Mouse (Mus musculus) ZHBTc4 (cell line): ENCODE measurements around the gene Mbnl2.

ENCODE experiments used
- DNase-seq: peaks from one replicate; pipeline ENCODE4 v3.0.0-alpha.2; 2011; ENCODE audit warnings: low read depth, low spot score

The Mbnl2 gene

GRCm38 (mm10) chr14:120409854-120410253 lies 134.4 kb downstream of the Mbnl2 start:
- no peak for DNase-seq

GRCm38 (mm10) chr14:120416886-120417285 lies 141.4 kb downstream of the Mbnl2 start:
- DNase-seq = no peak

DNA sequence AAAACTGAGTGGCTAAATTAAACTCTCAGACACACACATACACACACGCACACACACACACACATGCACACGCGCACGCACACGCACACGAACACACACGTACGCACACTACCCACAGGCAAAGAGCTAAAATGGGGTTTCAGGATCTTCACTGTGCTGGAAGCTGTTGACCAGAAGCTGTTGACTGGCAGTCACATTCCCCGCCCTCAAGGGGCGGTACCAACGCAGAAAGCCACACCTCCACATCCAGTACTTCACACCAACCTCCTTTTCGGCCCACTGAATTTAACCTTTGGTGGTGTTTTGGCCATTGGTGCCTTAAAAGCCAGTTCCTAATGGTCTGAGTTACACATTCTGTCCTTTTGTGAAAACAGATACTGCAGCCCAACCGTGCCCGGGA lies 143.5 kb downstream of the Mbnl2 start:
- peak; percentile 84 for DNase-seq

GRCm38 (mm10) chr14:120428497-120428896 lies 153.0 kb downstream of the Mbnl2 start:
- DNase-seq = no peak

GRCm38 (mm10) chr14:120432773-120433172 lies 157.3 kb downstream of the Mbnl2 start:
- DNase-seq = peak; percentile 58

- no peak for DNase-seq
These were observed 158.5 kb downstream of the Mbnl2 start for GRCm38 (mm10) chr14:120433931-120434398.

DNA sequence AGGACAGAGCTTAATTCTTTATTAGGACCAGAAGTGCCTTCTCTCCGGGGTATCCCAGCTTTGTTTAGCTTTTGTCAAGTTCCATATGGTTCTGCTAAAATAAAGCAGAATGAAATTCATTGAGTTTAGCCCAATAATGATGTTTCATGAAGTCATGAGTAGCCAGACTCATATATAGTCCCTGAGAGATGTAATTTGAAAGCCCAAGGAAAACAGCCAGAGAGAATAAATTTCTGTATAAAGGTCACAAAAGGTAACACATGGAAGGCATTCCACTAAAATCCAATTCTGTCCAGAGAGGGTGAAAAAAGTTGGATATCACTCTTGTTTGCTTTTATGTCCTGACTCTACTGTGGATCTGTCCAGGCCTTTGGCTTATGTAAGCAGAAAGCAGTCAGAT lies 159.4 kb downstream of the Mbnl2 start:
- no peak for DNase-seq

GRCm38 (mm10) chr14:120440716-120441115 lies 165.2 kb downstream of the Mbnl2 start:
- DNase-seq = no peak

GRCm38 (mm10) chr14:120441256-120441655 lies 165.8 kb downstream of the Mbnl2 start:
- no peak for DNase-seq

- no peak for DNase-seq
These were observed 166.4 kb downstream of the Mbnl2 start for GRCm38 (mm10) chr14:120441836-120442235.

DNA sequence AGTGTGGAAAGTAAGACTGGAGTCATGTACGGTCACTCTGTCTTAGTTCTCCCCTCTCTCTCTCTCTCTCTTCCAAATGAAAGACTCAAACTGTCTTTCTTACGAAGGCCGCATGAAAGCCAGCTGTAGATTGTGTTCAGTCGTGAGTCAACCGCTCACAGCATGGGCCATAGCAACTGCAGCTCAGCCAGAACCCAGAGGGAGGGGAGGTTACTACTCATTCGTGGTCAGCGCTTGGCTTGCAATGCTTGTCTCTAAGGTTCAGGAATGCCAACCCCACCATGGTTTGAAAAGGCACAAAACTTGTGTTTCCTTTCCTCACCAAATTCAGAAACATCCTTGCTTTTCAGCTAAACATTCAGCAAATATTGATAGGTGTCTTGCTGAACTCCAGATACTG lies 178.8 kb downstream of the Mbnl2 start:
- no peak for DNase-seq

GRCm38 (mm10) chr14:120463938-120464727 lies 188.7 kb downstream of the Mbnl2 start:
- no peak for DNase-seq

GRCm38 (mm10) chr14:120466816-120467215 lies 191.3 kb downstream of the Mbnl2 start:
- DNase-seq = no peak

GRCm38 (mm10) chr14:120469126-120469790 lies 193.8 kb downstream of the Mbnl2 start:
- DNase-seq = no peak

DNA sequence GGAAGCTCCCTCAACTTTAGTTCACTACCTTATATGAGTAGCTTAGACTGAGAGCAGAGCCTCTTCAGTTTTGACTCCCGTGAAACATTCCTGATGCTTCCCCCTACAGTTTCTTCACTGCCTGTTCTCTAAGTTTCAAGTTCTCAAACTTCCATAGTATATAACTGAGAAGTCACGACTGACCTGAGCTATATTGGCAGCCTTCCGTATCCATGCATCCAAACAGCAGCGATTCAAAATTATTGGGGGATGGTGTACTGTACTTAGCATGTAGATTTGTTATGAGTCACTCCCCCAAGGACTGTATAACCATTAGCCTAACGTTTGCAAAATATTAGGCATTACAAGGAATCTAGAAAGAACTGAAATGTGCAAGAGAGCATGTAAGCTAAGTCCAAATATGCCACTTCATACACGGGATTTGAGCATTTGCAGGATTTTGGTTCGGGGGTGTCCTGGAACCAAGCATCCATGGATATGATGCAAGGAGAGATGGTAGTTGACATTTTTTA lies 200.8 kb downstream of the Mbnl2 start:
- no peak for DNase-seq

- peak; percentile 100 for DNase-seq
These were observed 202.0 kb downstream of the Mbnl2 start for GRCm38 (mm10) chr14:120477288-120477981.

DNA sequence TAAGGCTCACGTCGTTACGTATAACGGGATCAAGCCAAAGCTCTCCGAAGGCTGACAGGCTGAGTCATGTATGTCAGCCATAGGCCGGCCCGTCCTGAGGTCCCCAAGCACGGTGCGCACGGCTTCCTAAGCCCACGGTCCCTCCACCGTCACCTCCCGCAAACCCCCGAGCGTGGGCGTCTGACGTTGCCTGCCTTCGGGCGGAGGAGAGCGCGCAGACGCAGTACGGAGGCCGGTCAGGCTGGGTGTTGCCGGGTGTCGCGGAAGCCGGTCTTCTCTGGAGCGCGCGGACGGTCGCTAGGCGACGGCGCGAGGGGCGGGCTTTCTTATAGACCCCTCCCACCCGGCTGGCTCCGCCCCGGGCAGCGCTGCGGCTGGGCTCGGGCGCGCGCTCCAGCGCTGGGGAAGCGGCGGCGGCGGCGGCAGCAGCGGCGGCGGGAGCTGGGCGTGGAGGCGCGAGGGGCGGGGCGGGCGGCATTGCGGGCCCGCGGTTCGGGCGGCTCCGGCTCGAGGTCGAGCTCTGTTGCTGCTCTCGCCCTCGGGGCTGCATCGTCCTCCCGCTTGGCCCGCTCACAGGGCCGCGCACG lies 202.6 kb downstream of the Mbnl2 start, which contains the start of gene Rap2a:
Gene Rap2a, plus strand, starts transcription at position 463 of the 587 bp plus-strand sequence.
- peak; percentile 98 for DNase-seq

DNA sequence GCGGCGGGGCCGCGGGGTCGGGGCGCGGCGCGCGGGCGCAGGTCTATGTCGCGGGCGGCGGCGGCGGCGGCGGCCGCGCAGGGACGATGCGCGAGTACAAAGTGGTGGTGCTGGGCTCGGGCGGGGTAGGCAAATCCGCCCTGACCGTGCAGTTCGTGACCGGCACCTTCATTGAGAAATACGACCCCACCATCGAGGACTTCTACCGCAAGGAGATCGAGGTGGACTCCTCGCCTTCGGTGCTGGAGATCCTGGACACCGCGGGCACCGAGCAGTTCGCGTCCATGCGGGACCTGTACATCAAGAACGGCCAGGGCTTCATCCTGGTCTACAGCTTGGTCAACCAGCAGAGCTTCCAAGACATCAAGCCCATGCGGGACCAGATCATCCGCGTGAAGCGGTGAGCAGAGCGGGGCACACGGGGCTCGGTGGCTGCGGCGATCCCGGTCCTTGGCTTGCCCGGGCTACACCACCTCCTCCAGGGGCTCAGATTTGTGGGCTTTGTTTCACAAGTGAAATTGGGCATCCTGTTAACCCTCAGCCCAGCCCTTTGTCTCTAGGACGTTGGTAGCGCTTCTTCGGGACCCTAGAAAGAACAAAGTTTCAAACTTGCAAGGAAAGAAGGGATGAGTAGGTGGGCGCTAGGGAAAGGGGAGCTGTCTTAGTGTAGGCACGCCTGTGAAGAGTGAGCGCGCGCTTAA lies 203.3 kb downstream of the Mbnl2 start:
- peak; percentile 52 for DNase-seq

GRCm38 (mm10) chr14:120480341-120480900 lies 205.0 kb downstream of the Mbnl2 start:
- no peak for DNase-seq

GRCm38 (mm10) chr14:120480927-120481326 lies 205.5 kb downstream of the Mbnl2 start:
- no peak for DNase-seq
